Mouse (Mus musculus) brown adipose tissue, adult 24 weeks (tissue): Measurements from ENCODE around the gene Tor1aip2. TPM values are rescaled to one million over a fixed set of nuclear protein-coding genes. Genes with fewer than 3 reads are reported as not detected.
"Not testable (repeated sequence)": the region's sequence is repeated elsewhere in the genome, so short reads cannot be mapped to it uniquely, and the experiment has no call there.

Experiments
- H3K27ac ChIP-seq: fragments of 200-500 bp; replicated peaks from 2 replicates; pipeline ENCODE4 v1.5.1; 2012; ENCODE audit warnings: low read depth, mild to moderate bottlenecking, low read length
- H3K4me1 ChIP-seq: fragments of 200-500 bp; 2 replicates; pipeline ENCODE4 v1.6.1; 2012; ENCODE audit warnings: low read length, mixed read lengths; ENCODE audit not compliant: control insufficient read depth, insufficient read depth, insufficient read length
- H3K4me3 ChIP-seq: fragments of 200-500 bp; 2 replicates; pipeline ENCODE4 v1.5.1; 2012; ENCODE audit warnings: low read depth, mild to moderate bottlenecking, low read length, moderate library complexity; ENCODE audit not compliant: insufficient read depth
- polyA plus RNA-seq: library from polyadenylated mRNA; stranded (reverse); fragments of >200 nt; gene quantifications from 2 replicates; pipeline ENCODE4 v1.2.4, GENCODE M21; 2012; ENCODE audit not compliant: missing spikeins, insufficient read depth, insufficient read length

Gene Tor1aip2
- polyA plus RNA-seq, 1 experiment = 61.1 TPM

DNA sequence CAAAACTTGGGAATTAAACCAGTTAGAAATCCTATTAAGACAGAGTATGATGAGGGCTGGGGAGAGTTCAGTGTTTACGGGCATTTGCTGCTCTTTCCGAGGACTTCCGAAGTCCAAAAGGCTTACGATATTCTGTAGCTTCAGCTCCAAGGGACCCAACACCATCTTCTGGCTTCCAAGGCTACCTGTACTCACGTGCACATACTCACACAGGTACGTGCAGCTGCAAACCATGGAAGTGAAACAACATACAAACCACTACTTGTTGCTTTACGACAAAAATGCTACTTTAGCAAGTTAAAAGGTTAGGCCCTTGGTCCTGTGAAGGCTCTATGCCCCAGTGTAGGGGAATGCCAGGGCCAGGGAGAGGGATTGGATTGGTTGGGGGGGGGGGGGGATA is 1.3 kb upstream of the Tor1aip2 start:
- Histone ChIP-seq H3K27ac (no peak overlapping the region), H3K4me3 (peak overlapping the region; percentile 5; the same call in 1 of the 2 replicates), H3K4me1 (peaks cover 2% of the 10 kb centered on the region; the same call in 1 of the 2 replicates)

DNA sequence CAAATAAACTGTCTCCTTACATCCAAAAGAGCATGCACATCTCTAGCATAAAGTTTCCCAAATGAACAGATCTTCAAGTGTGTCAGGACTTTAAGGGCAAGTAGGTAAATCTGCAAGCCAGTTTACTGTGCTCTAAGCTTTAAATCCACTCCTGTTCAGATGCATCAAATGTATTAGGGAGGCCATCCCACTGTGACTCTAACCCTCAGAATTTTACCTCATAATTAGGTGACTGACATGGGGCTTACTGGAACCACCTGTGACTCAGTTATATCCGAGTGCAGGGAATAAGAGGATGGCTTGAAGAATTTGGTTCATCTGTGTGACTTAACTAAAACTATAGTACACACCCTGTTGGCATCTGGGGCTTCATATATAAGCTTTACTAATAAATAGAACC is 542 bp upstream of the Tor1aip2 start:
- H3K27ac ChIP-seq = no peak overlapping the region
- H3K4me3 ChIP-seq = peak overlapping the region; percentile 74
- peaks cover 2% of the 10 kb centered on the region; the same call in 1 of the 2 replicates for H3K4me1 ChIP-seq

DNA sequence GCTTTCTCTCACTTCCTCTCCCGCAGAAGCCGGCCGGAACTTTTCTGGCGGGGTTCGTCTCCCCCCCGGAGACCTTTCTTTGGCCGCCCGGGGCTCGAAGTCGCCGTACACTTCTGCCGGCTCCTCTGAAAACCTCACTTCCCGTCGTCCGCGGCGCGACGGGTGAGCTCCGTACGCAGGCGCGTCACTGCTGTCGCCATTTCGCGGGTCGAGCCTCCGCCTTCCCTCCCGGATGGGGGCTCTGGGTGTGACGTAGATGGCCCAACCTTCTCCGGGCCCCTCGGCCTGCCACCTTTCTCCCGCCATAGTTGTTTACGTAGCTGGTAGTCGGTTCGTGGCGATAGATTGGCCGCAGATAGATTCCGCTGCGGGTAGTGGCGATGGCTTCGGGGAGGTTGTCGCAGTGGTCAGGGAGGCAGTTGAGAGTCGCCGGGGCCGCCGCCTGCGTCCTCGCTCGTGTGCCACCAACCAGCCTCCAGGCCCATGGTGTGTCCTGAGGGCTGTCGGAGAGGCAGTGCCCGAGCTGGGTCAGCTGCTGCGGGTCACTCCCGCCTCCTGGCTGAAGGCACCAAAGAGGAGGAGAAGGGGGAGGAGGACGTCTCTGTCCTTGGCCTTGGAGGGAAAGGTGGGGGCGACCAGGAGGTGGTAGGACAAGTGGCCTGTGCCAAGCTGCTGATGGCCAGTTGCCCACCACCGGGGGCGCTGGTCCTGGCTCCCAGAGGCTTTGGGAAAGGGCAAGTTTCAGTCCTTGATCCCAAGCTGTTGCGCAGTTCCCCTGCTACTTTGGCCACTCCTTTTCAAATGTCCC is 931 bp downstream of the Tor1aip2 start, which contains the start of gene Tor1aip1:
Gene Tor1aip1, minus strand, starts transcription at position 551 of the 808 bp plus-strand sequence.
- peaks cover 2% of the 10 kb centered on the region; the same call in 1 of the 2 replicates for H3K4me1 ChIP-seq
- peak within 1 kb of the TSS; percentile 74 for H3K4me3 ChIP-seq
- H3K27ac ChIP-seq = peak within 1 kb of the TSS; percentile 97

DNA sequence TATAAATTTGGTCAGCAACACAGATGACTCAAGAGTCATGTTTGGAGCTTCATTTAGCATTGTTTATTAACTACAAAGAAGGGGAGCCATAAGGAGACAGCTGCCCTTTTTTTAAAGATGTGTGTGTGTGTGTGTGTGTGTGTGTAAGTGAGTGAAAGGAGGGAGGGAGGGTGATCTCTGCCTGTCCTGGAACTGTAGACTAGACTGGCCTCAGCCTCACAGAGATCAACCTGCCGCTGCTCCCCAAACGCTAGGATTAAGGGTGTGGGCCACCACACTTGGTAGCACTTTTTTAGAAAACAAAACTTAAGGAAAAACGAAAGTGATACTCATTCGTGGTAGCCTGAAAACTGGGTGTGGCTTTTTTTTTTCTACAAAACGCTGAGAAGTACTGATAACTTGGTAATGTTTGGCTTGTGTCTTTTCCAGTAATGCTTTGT is 2.0 kb downstream of the Tor1aip2 start:
- H3K27ac ChIP-seq = peak overlapping the region; percentile 96
- H3K4me3 ChIP-seq = peak overlapping the region; percentile 56
- peaks cover 2% of the 10 kb centered on the region; the same call in 1 of the 2 replicates for H3K4me1 ChIP-seq

DNA sequence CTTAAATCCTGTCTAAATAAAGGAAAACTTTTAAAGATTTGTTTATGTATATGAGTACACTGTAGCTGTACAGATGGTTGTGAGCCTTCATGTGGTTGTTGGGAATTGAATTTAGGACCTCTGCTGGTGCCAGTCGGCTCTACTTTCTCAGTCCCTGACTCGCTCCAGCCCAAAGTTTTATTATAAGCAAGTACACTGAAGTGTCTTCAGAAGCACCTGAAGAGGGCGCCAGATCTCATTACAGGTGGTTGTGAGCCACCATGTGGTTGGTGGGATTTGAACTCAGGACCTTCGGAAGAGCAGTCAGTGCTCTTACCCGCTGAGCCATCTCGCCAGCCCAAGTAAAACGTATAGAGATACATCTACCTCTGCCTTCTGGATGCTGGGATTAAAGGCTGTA is 4.8 kb downstream of the Tor1aip2 start:
- H3K4me3 ChIP-seq, H3K27ac ChIP-seq, H3K4me1 ChIP-seq: not testable (repeated sequence)

DNA sequence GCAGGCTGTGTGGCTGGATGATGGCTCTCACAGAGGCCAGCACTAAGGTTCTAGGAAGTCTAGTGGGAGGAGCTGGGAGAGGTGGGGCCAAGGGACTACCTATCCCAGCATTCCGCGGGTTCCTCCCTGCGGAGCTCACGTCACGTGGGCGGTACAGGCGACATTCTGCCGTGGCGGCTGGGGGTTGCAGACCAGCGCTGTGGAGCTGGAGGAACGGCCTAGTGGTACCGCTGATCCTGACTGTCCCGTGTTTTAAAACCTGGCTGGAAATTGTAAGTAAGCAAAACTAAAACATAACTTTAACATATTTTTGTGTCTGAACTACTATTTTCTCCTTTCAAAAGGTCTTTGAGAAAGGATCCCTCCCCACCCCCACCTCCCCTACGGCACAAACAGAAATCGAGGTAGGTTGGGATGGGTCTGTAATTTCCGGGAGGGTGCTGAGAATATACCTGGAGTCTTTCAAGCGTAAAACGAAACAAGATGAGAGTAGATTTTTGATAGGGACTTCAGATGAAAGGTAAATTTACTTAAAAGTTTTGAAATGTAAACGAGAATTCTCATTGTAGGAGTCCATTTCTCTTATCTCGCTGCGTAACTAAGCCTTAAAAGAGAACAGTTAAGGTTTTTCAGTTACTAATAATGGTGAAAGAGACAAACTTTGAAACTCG is 5.7 kb downstream of the Tor1aip2 start:
- Histone ChIP-seq H3K27ac (peak overlapping the region; percentile 48), H3K4me3 (peak overlapping the region; percentile 57), H3K4me1 (peaks cover 2% of the 10 kb centered on the region; the same call in 1 of the 2 replicates)

DNA sequence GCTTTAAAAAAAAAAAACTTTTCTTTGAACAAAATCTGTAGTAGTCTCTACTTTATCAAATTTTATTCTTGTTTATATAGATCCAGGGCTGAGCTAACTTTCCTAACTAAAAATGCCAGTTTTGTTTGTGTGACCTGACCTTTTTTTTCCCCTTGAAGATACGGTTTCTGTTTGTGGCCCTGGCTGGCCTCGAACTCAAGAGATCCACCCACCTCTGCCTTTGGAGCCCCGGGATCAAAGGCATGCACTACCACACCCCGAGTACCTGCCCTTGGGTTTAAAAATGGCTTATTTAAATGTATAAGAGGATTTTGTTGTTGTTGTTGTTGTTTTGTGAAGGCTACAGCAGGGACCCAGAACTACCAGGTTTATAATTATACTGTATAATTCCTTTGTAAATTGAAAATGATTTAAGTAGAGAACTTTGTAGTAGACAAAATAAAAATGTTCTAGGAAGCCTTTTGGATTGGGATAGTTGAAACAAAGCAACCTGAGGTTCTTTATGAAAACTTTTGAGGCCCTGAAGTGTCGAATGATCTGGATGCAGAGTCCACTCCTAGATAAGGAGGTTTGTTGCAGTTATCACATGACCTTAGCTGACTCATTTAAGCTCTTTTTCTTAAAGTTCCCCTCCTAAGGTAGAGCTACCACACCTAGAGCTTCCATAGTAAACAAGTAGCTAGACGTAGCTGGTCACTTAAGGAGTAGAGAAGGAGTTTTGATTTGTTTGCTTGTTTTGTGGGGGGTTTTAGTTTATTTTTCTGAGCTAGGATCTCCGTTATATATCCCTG is 6.4 kb downstream of the Tor1aip2 start:
- Histone ChIP-seq H3K27ac (peak overlapping the region; percentile 41), H3K4me3 (peak overlapping the region; percentile 59), H3K4me1 (peaks cover 2% of the 10 kb centered on the region; the same call in 1 of the 2 replicates)

DNA sequence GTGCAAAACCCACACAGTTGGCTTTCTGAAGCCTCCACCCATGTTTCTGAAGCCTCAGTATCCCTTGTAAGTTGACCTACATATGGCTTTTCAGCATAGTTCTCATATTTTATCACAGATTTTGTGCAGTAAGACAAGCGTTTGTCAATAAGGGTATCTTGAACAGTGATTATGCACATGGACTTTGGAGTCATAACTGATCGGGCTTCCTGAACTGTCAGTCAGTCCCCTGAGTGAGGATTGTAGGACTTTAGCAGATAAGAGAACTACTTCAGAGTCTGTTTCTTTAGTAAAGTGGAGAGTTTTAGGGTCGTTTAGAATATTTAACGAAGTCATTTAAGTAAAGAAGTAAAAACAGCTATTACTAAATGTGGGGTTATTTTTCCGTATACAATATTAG is 7.3 kb downstream of the Tor1aip2 start:
- H3K4me1 ChIP-seq = peaks cover 2% of the 10 kb centered on the region; the same call in 1 of the 2 replicates
- no peak overlapping the region for H3K4me3 ChIP-seq
- no peak overlapping the region for H3K27ac ChIP-seq

DNA sequence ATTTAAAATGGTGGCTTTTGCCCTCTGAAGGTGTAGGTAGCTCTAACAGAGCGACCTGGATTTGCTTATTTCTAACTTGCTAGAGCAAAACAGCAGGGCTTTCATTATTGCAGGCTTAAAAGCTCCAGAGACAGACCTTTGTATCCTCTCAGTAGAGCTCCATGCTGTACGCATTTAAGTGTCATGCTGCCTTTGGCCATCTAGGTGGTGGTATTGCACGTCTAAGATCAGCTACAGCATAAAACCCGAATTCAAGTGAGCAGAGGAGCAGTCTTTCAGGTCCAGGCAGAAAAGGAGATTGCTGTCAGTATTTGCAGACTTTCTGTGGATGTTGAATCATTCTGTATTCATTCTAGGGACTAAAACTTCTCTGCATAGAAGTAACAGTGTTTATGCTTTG is 7.8 kb downstream of the Tor1aip2 start:
- no peak overlapping the region for H3K27ac ChIP-seq
- H3K4me3 ChIP-seq = no peak overlapping the region
- H3K4me1 ChIP-seq = peaks cover 2% of the 10 kb centered on the region; the same call in 1 of the 2 replicates

DNA sequence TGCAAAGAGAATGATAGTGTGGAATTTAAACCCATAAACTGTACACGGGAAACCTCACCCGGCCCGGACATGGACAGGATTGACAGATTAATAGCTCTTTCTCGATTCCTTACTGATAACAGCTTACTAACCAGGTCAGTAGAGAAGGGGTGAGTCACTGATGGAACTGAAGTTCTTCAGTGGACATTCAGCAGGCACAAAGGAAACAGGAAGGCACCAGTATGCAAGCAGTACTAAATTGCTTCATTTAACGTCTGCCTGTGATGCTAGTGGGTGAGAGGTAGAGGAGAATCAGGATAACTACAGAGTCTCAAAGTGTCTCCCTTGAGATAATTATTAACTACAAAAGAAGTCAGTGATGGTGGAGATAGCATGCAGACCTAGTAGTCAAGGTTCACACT is 9.0 kb downstream of the Tor1aip2 start:
- Histone ChIP-seq H3K4me3 (no peak overlapping the region), H3K27ac (no peak overlapping the region), H3K4me1 (peaks cover 2% of the 10 kb centered on the region; the same call in 1 of the 2 replicates)

DNA sequence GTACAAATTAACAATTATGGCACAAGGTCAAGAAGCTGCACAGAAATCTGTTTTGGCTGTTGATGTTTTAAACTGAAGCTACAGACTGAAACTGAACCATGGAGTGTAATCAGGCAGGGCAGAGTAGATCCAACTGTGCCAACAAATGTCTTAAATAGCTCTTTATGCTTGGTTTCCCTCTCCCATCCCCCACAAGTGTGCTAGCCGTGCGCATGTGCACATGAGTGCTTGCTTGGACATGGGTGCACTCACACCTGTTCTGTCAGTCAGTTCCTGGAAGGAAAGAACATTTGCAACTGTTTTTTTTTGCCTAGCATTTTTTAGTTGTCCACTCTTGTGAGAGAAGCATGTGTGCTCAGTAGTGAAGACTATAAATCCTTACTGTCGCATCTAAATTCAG is 11.5 kb downstream of the Tor1aip2 start:
- Histone ChIP-seq H3K27ac (no peak overlapping the region), H3K4me1 (peaks cover 6% of the 10 kb centered on the region), H3K4me3 (no peak overlapping the region)

DNA sequence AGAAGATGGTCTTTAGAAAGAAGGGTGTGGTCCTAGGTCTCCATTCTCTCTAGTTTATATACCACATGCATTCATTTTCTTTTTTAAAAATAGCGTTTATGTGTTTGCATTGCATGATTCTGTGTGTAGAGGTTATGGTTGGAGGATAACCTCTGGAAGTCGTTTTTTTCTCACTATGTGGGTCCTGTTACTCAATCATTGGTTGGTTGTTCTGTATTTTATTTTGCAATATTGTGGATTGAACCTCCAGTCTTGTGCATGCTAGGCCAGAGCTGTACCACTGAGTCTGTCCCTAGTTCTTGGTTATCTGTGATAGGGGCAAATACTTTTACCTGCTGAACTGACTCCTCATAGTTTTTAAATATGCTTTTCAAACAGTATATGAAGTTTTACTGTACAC is 23.0 kb downstream of the Tor1aip2 start:
- no peak overlapping the region for H3K4me3 ChIP-seq
- no peaks in the 10 kb centered on the region for H3K4me1 ChIP-seq
- no peak overlapping the region for H3K27ac ChIP-seq

DNA sequence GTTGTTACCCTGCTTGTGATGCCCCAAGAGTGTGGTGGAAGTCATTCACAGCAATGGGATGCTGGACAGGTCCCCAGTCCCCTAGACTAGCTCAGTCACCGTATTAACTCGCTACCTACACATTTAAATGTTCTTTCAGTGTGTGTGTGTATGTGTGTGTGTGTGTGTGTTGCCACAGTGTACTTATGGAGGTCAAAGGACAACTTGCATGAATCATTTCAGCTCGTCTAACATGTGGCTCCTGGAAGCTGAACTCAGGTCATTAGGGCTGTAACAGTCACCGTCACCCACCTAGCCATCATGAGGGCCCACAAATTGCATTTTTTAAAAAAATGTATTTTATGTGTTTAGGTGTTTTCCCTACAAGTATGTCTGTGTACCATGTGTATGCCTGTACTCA is 27.0 kb downstream of the Tor1aip2 start:
- Histone ChIP-seq H3K27ac (no peak overlapping the region), H3K4me3 (no peak overlapping the region), H3K4me1 (peaks cover 4% of the 10 kb centered on the region; the same call in 1 of the 2 replicates)

DNA sequence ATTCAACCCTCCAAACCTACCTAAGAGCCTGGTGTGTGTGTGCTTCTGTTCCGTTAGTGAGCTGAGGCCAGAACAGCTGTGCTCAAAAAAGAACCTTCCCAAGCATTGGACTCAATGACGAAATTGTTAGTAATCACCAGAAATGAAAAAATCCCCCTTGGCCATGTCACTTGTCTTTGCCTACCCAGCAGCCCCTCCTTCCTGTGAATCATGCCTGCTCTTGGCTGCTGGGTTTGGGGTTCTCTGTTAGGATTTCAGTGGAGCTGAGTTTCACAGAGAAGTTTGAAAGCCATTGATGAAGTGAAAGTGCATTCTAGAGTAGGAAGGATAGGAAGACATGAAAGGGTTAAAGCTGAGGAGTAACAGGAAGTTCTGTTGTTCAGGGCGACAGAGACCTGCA is 30.9 kb downstream of the Tor1aip2 start:
- H3K4me3 ChIP-seq = no peak overlapping the region
- H3K4me1 ChIP-seq = peaks cover 4% of the 10 kb centered on the region; the same call in 1 of the 2 replicates
- H3K27ac ChIP-seq = peak overlapping the region; percentile 34; the same call in 1 of the 2 replicates

DNA sequence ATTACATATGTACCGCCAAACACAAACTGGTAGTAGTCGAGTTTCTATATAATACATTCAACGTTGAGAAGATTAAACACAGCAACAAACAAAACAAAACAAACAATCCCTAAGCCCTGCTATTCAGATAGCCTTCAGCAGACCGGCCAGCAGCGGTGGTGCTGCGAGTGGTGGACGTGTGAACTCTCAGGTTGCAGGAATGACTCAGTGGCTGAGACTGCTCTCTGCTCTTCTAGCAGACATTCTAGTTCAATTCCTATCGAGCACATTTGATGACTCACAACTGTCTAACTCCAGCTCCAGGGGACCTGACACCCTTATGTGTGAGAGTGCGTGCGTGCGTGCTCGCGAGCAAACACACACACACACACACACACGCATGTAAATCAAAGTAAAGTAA is 34.9 kb downstream of the Tor1aip2 start:
- Histone ChIP-seq H3K4me3 (no peak overlapping the region), H3K27ac (no peak overlapping the region), H3K4me1 (peaks cover 7% of the 10 kb centered on the region)
